Mouse (Mus musculus) lung, adult 2 months (tissue): ENCODE measurements at regions not wholly inside any gene's neighbourhood (a gene's known extent, or its start where the extent isn't known, plus 50 kb on each side); places are given as distances from the start of the nearest gene placed in this dataset.

Experiments used
- DNase-seq: peaks from one replicate; pipeline ENCODE4 v3.0.0; 2022
- H3K4me1 ChIP-seq: fragments of 200-500 bp; 2 replicates; pipeline ENCODE4 v1.6.1; 2011; ENCODE audit warnings: low read length; ENCODE audit not compliant: control insufficient read depth, insufficient read depth
- H3K4me3 ChIP-seq: fragments of 200-500 bp; replicated peaks from 2 replicates; pipeline ENCODE3; 2011; ENCODE audit warnings: low read depth, mild to moderate bottlenecking, control low read depth, low read length; ENCODE audit errors: extremely low read depth
- CTCF ChIP-seq: fragments of 200-500 bp; IDR thresholded peaks from 2 replicates; pipeline ENCODE4 v1.5.1; 2011; ENCODE audit warnings: mild to moderate bottlenecking, low read length, control low read depth; ENCODE audit not compliant: insufficient read depth
- POLR2A ChIP-seq: fragments of 200-500 bp; IDR thresholded peaks from 2 replicates; pipeline ENCODE4 v1.6.1; 2011; ENCODE audit warnings: low read depth, mild to moderate bottlenecking, control low read depth, low read length, borderline replicate concordance; ENCODE audit errors: extremely low read depth
- WGBS: fragments of 180-500 bp; shearing (Covaris S2); methylation state at CpG from one replicate; pipeline ENCODE4 v1.1.7; 2018; 5-methylcytosine and 5-hydroxymethylcytosine counted together

DNA sequence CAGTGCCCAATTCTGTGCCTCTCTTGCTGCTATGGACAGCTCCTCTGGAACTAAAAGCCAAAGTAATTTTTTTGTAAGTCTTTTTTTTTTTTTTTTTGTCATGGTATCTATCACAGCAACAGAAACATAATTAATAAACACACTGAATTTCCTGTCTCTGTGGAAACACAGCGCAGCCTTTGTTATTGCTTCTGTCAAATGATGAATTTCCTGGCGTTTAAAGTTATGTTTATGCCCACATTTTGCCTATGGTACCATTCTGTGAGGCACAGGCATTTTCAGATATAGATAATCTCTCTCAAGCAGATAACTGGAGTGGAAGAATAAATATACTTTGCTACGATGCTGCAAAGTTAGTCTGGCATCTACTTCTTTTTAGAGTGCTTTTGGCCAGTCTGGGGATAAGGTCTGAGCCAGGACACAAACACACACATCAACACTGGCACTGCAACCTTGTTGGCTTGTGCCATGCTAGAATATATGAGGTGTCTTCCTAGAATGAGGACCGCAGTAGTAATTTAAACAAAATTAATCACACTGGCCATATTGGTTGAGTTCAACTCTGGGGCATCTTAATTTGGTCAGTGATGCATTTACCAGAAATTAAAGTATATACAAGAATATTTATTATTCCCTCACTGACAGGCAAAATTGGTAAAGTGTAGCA lies 227.9 kb upstream of the Gk2 start:
- Histone ChIP-seq H3K4me1 (no peaks in the 10 kb centered on the region; the same call in 1 of the 2 replicates), H3K4me3 (no peak overlapping the region)
- 27% methylated on average over 4 of the region's 4 CpGs for WGBS
- DNase-seq, result no peak
- TF ChIP-seq POLR2A (no peak), CTCF (no peak)

DNA sequence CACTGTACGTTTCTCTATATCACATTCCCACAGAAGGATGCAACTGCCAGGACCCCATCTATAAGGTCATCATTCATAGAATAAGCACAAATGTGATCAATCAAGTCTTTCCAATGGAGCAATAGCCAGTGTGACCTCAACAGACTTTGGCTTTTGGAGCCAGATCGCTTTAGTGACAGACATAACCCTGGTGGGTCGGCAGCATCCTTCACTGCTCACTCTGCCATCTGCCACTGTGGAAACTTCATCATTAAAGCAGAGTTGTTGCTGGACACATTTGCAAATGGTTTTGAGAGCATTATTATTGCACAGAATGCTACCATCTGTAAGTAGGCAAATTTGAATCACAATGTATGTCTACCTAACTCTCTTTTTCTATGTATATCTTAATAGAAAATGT lies 212.9 kb upstream of the Gk2 start:
- TF ChIP-seq CTCF (no peak), POLR2A (no peak)
- Histone ChIP-seq H3K4me1 (no peaks in the 10 kb centered on the region), H3K4me3 (no peak overlapping the region)
- 75% methylated on average over 3 of the region's 3 CpGs for whole genome bisulfite sequencing
- DNase-seq, result no peak

DNA sequence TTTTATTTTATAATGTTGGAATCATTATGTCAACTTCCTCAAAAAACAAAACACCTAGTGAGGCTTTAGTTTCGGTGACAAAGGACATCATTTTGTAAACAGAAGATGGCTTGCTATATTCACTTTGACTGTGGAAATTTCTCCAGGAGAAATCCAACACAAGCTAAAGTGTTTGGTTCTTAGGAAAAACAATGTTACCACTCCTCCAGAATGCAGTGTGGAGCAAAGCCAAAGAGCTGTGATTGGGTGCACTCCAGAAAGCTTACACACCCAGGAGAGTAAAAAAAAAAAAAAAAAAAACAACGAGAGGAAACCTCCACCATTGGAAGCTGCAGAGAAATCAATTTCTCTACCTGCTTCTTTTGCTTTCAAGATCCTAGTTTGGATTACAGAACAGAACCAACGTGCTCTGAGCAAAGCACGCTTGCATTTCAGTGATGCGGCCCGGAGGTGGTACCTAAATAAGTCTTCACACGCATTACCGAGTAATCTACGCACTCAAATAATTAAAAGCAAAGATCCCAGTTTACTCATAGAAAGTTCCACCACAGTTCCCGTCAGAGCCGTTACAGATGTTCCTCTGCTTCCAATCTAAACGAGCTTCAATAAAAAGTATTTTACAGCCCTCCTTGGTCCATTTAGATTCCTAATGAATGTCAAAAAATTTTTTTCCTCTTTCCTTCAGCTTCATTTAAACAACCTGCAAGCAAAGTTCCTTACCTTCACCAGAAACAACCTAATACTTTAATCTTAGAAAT lies 199.5 kb upstream of the Gk2 start:
- DNase-seq, result no peak
- WGBS, result 83% methylated on average over 12 of the region's 12 CpGs
- TF ChIP-seq CTCF, result no peak
- no peak for TF ChIP-seq POLR2A
- Histone ChIP-seq H3K4me3 (no peak overlapping the region), H3K4me1 (no peaks in the 10 kb centered on the region)

DNA sequence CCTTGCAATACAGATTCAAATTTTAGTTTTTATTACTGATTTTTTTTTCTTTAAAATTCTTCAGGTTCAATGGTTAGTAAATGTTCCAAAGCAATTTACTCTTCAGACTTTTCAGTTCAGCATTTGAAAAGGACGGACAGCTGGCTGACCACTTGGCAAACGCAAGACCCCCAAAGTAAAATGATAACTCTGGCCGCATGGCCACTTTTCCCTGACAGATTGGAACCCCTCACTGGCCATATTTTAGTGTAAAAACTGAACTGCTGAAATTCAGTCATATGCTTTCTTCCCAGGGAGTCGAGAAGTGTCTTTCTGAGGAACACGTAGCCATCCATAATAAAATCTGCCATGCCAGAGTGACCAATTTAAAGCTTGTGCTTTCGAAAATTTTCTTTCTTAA lies 198.4 kb upstream of the Gk2 start:
- H3K4me3 ChIP-seq, result no peak overlapping the region
- WGBS, result 92% methylated on average over 6 of the region's 6 CpGs
- DNase-seq, result no peak
- H3K4me1 ChIP-seq, result no peaks in the 10 kb centered on the region
- TF ChIP-seq CTCF (no peak), POLR2A (no peak)

DNA sequence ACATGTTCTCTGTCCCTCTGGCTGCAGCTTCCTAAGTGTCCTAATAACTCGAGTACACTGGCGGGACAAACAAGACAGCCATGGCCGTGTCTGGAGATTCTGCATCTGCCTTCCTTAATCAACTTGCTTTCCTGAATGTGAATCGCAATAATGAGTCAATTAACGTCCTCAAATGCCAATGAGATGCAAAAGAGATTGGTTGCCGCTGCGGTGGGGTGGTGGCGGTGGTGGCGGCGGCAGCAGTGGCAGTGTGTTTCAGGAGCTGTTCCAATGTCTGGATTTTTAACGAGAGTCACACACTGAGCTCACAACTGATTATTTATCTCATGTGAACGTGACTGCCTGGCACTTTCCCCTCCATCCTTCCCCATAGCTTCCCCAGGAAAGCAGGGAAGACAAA lies 197.6 kb upstream of the Gk2 start:
- 62% methylated on average over 12 of the region's 12 CpGs for WGBS
- TF ChIP-seq CTCF (no peak), POLR2A (no peak)
- DNase-seq, result no peak
- Histone ChIP-seq H3K4me3 (no peak overlapping the region), H3K4me1 (no peaks in the 10 kb centered on the region)

DNA sequence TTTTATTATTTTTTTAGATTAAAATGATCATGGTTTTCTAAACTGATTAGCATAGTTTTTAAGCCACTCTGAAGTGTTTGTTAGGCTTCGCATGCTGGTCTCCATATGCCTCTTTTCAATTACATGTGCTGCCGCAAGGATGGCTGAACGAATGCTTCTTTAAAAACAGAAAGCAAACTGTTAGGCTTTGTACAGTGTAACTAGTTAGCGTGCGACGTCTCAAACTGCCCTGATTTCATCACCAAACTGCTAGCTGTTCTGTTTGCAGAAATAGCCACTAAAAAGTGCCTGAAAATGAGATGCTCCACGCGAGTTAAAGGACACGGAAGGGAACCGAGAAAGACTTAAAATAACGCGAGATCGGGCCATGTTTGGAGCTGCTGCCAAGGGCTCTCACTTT lies 185.4 kb upstream of the Gk2 start:
- no peak overlapping the region for H3K4me3 ChIP-seq
- H3K4me1 ChIP-seq, result no peaks in the 10 kb centered on the region
- DNase-seq, result no peak
- no peak for TF ChIP-seq POLR2A
- TF ChIP-seq CTCF, result no peak
- WGBS, result 84% methylated on average over 13 of the region's 13 CpGs

DNA sequence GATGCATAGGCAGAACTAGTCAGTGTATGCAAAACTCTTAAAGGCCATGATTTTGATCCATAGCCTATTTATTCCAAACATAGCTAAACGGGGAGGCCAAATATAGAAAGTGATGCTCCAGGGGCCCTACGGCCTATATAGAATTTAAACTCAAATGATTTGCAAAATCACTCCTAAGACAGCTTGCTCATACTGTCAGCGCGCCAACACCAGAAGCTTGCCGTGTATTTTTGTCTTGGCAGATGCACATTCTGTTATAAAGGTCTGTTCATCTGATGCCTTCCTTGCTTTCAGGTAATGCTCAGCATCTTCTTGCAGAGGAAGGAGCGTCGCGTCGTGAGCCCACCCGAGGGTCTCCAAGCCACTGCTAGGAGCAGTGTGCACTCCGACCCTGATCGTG lies 184.8 kb upstream of the Gk2 start:
- TF ChIP-seq POLR2A, result no peak
- TF ChIP-seq CTCF, result no peak
- no peak overlapping the region for H3K4me3 ChIP-seq
- WGBS, result 90% methylated on average over 12 of the region's 12 CpGs
- DNase-seq, result no peak
- H3K4me1 ChIP-seq, result no peaks in the 10 kb centered on the region

DNA sequence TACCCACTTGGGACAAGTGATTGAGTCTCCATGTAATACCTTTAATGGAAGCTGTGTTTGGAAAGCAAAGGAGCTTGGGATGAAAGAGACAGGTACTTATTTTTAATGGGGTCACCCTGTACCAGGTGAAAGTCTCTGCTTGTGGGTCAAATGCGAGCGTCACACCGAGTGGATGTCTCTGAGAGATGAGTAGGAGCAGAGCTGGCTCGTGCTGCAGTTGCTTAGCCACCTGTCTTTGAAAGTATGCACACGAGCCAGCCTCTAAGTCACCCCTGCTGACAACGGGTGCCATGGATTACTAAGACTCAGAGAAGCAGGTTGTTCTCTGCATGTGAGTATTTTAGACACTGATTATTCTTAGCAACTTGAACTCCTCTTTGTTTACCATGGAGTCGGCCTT lies 179.5 kb upstream of the Gk2 start:
- DNase-seq, result no peak
- no peak overlapping the region for H3K4me3 ChIP-seq
- no peak for TF ChIP-seq CTCF
- TF ChIP-seq POLR2A, result no peak
- 80% methylated on average over 7 of the region's 7 CpGs for WGBS
- H3K4me1 ChIP-seq, result no peaks in the 10 kb centered on the region

DNA sequence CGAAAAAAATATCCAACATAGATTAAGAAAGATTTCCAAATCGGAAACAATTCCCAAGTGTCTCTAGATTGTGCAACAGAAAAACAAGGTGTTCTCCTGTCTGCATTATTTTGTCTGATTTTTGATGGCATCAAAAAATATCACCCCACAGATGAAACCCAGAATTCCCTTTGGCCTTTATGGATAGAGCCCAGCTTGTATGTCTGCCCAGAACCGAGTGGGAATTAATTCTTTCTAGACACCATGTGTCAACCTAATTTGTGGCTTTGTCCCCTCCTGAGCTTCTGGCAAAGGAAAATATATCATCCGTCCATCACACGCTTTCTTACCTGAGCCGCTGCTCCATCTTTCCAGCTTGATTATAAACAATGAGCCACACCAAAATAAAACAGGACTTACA lies 176.9 kb upstream of the Gk2 start:
- WGBS, result 87% methylated on average over 6 of the region's 6 CpGs
- no peak for TF ChIP-seq POLR2A
- TF ChIP-seq CTCF, result no peak
- no peak for DNase-seq
- H3K4me3 ChIP-seq, result no peak overlapping the region
- H3K4me1 ChIP-seq, result no peaks in the 10 kb centered on the region

DNA sequence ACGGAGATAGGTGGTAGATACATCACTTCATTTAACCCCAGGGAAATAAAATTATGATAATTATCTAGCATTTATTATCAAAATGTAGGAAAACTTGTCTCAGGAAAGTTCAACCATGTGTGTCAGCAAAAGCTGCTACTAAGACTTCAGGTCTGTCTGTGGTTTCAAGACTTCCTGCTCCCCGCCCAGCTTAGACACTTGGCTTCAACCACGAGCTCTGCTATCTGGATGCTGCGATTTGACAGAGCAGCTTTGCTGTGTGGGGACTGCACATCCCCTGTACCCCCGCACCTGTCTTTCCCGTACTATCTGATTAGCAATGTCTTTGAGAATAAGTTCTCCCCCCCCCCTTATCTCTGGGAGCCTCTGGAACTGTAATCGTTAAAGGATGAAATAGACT lies 176.0 kb upstream of the Gk2 start:
- no peak overlapping the region for H3K4me3 ChIP-seq
- TF ChIP-seq POLR2A, result no peak
- TF ChIP-seq CTCF, result no peak
- DNase-seq, result no peak
- WGBS, result 64% methylated on average over 7 of the region's 7 CpGs
- H3K4me1 ChIP-seq, result no peaks in the 10 kb centered on the region
